Mouse (Mus musculus): Measurements from ENCODE around the gene Thra.
"Not testable (repeated sequence)": the region's sequence is repeated elsewhere in the genome, so short reads cannot be mapped to it uniquely, and the experiment has no call there.

The Thra gene

DNA sequence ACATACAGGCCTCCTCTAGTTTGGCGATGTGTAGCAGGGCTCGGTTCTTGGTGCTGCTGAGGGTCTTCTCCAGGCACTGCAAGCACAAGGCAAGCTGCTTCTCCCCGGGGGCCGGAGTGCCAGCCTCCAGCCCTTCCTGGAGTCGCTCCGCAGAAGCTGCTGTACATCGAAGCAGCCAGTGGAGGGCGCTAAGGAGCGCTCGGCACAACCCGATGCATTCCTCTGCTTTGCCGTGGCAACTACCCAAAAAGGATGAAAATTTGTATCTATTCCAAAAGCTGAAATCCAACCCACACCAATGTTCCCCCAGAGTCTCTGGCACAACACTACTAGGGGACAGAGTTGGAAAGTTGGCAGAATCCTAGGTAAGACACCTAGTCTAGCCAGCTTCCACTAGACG lies 22.5 kb upstream of the Thra start:
- DNase-seq: peak; percentile 87

DNA sequence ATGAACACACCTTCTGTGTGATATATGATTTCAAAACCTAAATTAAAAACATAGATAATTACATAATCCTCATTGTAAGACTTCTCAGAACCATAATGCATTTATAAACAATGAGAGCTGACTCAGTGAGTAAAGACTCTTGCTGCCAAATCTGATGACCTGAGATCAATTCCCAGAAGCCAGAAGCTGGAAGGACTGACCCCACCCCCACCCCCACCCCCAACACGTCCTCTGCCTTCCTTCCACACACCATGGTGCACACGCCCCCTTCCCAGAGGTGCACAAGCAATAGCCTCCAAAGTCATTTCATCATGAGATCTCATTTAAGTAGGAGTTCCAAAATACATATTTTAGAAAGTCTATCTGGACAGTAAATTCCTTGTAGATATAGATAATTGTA lies 19.7 kb upstream of the Thra start:
- DNase-seq: no peak

DNA sequence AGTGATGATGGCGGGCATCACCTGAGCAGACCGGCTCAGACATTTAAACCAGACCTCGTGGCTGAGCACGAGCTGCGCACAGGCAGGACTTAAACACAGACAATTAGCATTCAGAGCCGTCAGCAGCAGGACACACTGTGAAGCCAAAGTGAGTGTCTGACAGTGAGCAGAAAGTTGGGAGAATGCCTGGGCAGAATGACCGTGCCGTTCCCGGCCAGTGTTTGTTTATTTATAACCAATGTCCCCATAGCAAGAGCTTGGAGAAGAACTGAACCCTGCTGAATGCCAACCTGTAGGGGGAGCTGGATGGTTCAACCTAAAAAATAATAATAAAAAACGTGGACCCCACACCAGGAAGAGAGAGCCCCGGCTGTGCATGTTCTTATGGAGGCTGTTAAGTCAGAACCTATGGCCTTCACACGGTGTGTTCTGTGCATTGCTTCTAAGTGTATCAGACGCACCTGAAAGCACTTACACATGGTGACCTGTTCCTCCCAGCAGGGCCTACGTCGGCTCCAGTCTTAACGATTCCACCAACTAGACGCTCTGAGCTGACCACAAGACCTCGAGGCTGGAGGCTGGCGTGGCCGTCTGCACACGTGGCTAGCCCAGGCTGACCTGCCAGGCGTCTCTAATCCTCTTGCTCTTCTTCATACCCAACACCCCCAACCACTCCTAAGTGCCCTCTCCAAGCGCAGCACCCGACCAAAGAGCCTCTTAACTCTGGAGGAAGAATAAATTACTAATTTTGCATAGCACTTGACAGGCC lies 18.8 kb upstream of the Thra start:
- peak; percentile 81 for DNase-seq

DNA sequence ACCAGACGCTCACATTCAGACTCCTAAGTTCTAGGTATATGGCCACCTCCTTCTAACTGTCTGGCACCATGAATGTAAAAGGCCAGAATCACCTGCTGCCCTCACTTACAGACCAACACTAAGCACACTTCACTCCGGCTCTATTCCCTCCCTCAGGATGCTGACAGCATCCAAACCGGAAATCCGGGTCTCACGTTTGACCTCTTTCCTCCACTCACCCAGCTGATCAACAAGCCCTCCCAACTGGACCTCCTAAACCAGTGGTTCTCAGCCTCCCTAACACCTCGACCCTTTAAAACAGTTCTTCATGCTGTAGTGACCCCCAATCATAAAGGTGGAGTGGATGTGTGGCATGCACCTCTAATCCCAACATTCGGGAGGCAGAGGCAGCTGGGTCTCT lies 17.3 kb upstream of the Thra start:
- DNase-seq: no peak

DNA sequence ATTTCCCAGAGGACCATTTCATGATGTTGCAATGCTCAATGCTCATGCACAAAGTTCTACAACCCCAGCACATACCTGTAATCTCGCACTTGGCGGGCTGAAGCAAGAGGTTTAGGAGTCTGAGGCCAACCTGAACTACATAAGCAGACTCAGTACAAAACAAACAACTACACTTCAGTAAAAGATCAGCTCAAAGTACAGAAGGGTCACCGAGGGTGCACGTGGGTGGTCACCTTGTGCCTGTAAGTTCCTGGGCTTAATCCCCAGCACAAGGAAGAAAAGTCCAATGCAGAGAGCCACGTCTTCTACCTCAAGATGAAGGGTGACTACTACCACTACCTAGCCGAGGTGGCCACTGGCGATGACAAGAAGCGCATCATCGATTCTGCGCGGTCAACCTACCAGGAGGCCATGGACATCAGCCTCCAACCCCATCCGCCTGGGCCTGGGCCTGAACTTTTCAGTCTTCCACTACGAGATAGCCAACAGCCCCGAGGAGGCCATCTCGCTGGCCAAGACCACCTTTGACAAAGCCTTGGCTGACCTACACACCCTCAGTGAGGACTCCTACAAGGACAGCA lies 14.4 kb upstream of the Thra start:
- DNase-seq: no peak

DNA sequence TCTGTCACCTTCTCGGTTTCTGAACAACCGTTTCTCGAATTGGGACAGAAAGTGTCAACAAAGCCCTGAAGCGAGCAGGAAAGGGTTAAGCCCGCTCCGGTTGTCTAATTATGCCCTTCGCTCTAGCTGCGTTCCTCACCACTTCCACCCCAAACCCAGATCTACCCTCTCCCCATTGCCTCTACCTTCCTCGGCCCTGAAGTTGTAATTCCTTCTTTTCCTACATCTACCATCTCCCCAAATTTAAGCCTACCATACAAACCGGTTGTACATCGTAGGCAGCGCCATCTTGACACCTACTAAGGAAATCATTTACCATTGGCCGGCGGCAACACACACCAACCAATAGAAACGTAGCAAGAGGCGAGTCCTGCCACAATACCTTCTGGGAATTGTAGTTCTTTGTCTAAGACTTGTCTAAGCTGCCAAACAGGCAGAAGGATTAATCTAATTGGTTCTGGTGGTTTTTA lies 11.3 kb upstream of the Thra start, which contains the start of gene Med24:
Gene Med24 (minus strand): TSS at position 317 of the 470 bp plus-strand sequence.
- DNase-seq: peak; percentile 92

DNA sequence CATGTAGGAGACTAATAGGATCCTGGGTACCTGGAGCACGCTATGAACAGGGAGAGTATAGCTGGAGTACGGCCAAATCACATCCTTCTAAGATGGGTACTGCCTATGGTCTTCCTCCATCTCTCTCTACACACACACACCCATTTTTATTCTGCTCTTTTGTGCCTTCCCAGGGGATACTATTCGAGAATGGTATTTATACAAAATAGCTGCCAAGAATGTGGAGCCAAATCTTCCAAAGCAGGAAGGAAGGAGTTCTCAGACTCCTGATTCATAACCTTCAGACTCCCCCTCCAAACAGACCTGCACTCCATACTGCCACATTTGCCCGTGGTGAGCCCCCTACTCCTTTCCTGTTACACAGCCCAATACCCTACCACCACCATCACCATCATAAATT lies 9.7 kb upstream of the Thra start:
- DNase-seq: no peak

DNA sequence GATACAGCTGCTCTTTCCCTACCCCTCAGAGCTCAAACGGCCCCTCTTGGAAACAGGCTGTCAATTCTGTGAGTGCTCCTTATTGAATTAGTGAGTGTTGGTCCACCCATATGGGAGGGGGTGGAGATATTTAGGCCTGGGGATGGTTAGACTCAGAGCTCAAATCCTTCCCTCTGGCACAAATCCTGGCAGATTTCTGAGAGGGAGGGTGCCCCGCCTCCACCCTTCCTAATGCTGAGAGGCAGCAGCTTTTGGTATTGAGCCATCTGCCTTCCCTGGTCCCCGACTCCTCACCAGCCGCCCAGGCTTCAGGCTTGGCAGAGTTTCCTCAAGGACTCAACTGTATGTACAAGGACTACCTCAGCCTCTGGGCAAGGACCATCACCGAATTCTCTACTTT lies 9.3 kb upstream of the Thra start:
- DNase-seq: peak; percentile 75

DNA sequence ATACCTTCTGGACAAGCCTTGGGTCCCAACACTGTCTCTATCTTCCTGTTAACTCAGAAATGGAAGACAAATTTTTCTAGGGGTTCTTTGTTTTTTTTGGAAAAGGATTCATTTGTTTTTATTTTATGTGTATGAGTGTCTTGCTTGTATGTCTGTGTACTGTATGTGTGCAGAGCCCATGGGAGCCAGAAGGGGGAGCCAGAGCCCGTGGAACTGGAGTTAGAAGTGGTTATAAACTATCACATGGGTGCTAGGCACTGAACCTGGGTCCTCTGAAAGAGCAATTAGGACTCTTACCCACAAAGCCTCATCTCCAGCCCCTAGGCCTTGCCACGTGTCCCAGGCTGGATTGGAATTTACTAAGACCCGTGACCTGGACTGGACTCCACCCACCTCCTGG lies 6.4 kb upstream of the Thra start:
- DNase-seq: no peak

DNA sequence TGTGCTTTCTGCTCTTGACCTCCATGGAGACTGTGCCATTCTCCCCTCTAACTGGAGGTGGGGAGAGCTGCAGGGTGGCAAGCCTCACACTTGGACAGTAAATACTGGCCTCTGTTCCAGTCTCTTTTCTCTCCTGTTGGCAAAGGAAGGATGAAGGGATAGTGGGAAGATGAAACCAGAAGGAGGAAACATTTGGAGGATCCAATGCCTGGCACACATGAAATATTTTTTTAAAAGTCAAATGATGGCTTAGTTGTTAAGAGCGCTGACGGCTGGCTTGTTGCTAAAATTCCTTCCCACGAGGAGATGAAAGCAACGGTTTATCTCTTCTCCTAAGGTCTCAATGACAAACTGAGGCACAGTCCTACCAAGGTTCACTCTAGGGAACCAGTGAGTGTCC lies 5.3 kb upstream of the Thra start:
- no peak for DNase-seq

DNA sequence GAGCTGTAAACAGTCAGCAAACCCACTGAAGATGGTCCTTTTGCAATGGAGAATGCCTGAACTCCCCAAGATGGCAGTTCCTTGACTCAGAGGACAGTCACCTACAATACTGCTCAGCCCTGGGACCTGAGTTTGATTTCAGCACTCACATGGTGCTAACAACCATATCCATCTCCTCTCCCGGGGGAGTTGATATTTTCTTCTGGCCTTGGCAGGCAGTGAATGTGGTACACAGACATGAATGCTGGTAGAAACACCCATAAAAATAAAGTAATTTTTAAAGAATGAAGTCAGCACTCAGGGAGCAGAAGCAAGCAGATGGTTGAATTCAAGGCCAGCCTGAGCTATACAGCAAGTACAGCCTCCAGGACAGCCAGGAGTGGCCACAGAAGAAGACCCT lies 4.3 kb upstream of the Thra start:
- DNase-seq: no peak

DNA sequence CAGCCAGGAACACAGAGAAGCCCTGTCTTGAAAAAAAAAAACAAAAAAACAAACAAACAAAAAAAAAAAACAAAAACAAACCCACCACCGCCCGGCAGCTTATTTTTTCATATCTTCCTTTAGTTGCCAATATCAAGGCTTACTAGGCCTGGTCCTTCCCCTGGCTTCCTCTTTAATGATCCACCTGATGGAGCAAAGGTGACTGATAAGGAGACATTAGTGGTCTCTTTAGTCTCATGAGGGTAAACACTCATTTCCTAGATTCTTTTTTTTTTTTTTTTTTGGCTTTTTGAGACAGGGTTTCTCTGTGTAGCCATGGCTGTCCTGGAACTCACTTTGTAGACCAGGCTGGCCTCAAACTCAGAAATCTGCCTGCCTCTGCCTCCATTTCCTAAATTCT lies 3.2 kb upstream of the Thra start:
- DNase-seq: not testable (repeated sequence)

DNA sequence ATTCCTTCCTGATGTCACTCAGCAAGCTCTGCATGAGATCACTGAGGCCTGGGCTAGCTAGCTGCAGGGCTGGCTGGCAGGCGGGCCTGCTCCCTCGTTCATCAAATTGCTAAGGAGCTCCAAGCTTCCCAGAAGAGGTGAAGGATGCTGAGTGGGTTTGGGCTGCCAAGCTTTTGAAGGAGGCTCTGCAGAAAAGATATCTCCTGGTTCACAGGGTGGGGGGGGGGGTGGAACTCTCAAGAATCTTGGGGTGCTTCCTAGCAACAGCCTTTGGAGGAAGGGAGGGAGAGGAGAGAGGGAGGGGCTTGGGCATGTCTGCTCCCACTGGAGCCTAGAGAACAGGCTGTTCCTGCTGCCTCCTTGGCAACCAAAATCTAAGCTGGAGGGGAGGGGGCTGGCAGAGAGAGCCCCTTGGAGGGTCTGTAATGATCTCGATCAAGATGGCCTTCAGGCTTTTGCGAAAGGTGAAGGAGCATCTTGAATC lies 2.0 kb upstream of the Thra start:
- peak; percentile 54 for DNase-seq

DNA sequence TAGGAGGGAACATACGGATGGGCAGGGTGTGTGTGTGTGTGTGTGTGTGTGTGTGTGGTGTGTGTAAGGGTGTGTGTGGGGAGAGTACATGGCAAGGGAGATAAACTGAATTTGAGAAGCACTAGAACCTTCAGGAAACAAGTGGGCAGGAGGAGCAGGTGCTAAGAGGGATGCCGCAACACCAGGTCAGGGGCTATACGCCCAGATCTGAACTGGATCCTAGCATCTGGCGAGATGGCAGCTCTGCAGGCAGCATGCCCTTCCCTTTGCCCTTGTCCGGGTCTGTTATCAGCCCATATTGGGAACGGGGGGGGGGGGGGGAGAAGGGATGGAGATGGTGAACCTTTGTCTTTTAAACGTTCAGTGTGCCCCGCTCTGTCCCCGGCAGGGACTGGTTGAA lies 1.5 kb upstream of the Thra start:
- peak; percentile 45 for DNase-seq

DNA sequence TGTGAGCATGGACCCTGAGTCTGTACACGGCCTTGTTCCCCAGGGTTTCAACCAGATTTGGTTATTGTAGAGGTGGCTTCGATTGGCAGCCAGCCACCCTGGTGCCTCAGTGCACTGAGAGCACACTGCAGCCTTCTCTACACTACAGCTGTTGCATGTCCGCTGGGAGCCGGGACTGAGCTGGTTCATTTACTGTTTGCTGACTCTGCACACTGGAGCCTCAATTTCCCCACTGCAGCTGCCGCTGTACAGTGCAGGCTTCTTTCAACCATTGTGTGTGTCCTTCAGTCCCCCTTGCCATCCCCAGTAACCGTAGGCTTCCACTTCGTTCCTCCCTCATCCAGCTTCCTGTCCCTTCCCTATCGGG lies 429 bp upstream of the Thra start:
- peak; percentile 64 for DNase-seq

DNA sequence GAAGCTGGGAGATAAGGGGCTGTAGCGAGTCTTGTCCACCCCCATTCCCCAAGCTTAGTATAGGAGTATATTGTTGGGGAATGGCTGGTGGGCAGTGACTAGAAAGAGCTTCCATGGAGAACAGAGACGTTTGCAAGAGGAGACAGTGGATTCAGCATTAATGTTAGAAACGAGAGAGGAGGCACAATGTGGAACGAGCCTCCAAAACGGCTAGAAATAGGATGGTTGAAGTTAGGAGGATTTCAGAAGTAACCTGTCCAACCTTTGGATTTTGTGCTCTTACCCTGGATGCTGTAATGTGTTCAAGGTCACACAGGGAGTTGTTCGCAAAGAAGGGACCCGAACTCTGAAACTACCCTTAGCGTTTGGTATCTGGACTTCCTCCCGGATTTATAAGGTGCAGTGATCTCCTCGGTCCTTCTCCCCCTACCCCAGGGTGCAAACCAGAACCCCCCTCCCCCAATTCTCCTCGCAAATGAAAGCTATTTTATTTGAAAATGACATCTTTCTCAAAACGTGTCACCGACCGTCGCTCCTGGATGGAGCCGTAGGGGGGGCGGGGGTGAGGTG lies 698 bp downstream of the Thra start:
- no peak for DNase-seq

DNA sequence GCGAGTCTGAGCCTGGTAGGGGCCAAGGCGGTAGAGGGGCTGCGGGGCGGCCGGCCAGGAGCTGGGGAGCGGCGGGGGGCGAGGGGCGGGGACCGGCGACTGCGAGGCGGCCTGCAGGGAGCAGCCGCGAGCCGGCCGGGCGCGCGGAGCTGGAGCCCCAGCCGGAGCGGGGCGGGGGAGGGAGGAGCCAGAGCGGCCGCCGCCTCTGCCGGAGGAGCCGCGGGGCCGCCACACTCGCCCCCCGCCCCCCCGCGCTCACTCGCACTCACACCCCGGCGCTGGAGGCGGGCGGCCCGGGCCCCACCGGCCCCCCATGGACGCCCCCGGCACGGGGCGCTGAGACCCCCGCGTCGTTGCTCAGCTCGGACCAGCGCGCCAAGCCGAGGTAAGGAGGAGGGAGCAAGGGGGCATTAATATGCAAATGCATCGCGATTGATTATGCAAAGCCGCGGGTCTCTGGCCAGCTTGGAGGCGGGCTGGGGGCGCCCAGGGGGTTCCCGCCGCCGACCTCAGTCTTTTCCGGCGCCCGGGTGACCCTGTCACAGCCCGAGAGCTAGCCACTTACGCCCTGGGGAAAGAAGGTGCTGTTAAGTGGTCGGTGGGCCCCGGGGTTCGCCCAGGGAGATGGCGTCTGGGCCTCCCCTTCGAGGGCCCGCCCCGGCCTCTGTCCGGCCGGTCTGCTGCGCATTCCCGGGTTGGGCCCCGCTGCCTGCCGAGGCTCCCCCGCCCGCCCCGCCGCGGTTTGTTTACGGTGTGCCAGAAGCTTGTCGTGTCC lies 1.4 kb downstream of the Thra start:
- DNase-seq: peak; percentile 85

DNA sequence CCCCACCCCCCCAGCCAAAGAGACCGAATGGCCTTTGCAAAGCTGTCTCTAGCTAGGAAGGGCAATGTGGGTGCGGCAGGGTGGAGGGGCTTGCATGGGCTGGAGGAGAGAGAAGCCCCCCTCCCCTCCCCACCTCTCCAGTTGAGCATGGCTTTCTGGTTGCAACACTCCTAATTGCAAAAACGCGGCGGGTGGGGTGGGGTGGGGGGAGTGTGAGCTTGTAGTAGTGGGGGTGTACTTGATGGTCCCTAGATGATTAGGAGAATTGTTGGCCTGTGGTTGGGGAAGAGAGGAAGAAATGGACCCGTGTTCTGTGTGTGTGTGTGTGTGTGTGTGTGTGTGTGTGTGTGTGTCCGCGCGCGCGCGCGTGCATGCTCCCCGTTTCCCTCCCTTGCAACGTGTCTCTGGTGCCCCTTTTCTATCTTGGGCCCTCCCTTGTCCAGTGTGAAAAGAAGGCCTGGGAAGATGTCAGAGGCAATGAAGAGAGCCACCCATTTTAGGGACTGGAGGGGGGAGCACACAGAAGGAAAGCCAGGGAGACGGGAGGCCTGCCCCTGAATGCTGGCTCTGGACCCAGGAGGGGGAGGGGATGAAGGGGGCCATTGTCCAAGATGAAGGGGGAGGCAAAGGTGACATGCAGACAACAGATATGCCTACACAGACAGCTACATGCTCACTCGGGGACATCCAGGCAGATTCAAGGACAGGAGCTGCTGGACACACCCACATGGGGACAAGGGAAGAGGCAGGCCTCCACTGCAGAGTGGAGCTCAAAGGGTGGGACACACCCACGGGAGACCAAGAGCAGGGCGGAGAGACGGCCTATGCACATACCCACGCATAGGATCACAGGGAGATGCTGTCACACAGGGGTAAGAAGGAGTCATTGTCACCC lies 2.2 kb downstream of the Thra start:
- DNase-seq: peak; percentile 82

DNA sequence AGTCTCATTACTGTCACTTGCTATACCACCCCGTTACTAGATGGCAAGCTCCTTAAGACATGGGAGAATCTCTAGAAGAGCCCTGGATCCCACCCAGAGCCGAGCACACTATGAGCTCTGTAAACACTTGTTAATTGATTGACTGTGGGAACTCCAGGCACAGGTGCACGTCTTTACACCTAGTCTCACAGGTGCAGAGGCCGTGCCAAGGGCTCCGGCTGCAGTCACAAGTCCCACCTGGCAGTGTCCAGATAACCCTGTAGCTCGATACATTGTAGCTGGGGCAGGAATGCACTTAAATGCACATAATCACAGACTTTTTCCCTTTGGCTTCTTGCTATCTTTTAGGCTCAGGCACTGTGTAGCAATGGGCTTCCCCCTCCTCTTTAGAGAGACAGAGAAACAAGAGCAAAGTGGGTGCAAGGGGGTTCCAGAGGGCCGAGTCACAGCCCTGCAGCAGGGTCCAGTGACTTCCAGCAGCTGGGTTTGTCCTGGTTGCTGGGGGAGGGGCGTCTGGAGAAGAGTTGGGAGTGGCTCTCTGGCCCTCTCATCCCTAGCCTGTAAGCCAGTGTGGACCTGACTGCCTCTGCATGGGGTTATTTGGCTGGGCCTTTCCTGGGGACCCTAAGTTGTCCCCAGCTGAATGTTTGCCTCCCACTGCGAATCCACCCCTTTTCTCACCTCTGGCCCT lies 3.4 kb downstream of the Thra start:
- peak; percentile 76 for DNase-seq

DNA sequence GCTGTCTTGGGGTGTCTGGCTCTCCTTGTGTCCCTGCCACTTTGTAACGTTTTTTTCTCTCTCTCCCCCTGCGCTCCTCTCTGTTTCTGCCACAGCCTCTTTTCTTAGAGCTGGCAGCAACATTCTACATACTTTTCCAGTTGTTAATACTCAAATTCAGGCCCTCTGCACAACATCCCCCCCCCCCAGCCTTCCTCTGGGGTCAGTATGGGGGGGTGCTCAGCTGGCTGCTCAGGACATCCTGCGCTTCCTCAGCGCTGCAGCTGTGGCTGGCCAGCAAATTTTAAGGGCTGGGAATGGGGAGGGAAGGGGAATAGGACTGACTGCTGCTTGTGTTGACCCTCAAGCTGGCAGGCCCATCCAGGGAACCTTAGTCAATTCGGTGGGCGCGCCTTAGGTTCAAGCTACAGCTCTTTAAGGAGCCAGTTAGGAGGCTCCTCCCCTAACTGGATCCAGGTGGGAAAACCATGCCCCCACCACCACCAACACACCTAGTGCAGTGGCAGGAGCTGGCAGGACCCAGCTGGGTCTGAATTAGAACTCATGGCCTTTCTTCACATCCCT lies 4.1 kb downstream of the Thra start:
- DNase-seq: peak; percentile 61

Measured in cerebellum, adult 9-11 months (tissue).